Mouse (Mus musculus) right cerebral cortex, adult 2 months (tissue): ENCODE results near the gene Pck2.

Experiments
- DNase-seq, 2 experiments: peaks; one replicate each; pipeline ENCODE4 v3.0.0; 2021 to 2022; ENCODE audit warnings: low spot score in 2 of 2

Pck2 gene

DNA sequence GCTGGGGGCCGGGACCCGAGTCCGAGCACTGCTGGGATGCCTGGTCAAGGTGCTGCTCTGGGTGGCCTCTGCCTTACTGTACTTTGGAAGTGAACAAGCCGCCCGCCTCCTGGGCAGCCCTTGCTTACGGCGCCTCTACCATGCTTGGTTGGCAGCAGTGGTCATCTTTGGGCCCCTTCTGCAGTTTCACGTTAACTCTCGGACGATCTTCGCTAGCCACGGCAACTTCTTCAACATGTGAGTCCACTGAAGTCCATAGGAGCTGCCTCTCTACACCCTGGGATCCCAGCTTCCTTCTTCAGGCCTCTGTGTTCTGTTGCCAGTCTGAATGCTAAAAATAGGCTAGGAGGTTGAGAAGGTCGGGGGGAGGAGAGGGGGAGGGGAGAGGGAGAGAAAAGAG, 35.6 kb downstream of the Pck2 start:
- DNase-seq = no peak

DNA sequence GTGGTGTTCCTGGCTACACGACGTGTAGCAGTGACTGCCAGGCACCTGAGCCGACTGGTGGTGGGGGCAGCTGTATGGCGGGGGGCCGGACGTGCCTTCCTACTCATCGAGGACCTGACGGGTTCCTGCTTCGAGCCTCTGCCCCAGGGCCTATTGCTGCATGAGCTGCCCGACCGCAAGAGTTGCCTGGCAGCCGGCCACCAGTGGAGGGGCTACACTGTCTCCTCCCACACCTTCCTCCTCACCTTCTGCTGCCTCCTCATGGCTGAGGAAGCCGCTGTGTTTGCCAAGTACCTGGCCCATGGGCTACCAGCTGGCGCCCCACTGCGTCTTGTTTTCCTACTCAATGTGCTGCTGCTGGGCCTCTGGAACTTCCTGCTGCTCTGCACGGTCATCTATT, 36.3 kb downstream of the Pck2 start:
- DNase-seq = peak in 1 of 2 experiments; percentile 41

DNA sequence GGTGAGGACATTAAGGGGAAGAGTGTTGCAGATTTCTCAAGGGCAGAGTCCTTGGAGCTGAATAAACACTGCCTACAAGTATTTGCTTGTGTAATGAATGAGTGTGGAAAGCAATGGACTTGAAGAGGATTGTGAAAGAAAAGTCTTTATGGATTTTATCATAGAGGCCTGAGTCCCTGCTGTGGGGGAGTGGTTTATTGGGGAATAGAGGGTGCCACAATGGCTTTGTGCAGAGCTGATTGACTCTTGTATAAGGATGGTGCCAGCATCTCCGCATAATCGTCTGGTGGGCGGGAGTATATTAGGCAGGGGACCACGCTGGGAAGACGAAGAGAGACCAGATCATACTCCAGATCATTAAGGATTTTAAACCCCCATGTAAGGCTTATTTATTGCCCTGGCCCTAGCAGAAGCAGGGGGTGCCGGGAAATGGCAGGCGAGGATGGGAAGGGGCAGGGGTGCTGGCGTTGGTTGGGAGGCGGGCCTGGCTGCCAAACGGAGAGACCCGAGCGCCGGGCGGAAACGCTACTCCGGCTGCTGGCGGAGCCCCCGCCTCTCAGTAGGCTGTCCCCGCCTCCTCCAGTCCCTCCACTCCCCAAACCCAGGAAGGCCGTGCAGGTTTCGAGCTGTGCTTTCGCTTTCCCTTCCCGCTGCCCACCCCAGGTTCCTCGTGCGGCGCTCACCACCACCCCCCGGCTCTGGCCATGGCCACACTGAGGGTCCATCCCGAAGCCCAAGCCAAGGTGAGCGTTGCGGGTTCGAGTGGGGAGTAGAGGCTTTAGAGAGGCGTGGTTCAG, 38.0 kb downstream of the Pck2 start, which contains the start of gene Psme1:
TSS of gene Psme1 (plus strand) at position 253 of the 797 bp plus-strand sequence.
- peak; percentile 66 for DNase-seq

DNA sequence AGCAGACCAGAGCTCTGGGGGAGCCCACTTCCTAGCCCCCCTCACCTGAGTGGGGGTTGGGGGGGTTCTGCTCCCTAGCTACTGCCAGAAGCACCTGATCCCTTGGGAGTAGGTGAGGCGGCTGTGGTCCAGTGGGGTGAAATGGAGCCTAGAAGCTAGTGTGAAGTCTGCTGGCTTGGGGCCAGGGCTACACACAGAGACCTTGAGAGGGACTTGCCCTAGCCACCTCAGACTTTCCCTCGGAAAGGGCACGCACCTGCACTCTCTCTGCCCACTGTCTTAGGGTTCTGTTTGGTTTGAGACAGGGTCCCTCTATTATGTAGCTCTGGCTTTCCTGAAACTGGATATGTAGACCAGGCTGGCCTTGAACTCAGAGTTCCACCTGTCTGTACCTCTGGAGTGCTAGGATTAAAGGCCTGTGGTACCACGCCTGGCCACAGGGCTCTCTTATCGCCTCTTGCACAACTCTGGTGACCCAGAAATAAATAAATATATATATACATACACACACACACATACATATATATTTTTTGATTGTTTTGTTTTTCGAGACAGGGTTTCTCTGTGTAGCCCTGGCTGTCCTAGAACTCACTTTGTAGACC, 38.7 kb downstream of the Pck2 start:
- no peak for DNase-seq

DNA sequence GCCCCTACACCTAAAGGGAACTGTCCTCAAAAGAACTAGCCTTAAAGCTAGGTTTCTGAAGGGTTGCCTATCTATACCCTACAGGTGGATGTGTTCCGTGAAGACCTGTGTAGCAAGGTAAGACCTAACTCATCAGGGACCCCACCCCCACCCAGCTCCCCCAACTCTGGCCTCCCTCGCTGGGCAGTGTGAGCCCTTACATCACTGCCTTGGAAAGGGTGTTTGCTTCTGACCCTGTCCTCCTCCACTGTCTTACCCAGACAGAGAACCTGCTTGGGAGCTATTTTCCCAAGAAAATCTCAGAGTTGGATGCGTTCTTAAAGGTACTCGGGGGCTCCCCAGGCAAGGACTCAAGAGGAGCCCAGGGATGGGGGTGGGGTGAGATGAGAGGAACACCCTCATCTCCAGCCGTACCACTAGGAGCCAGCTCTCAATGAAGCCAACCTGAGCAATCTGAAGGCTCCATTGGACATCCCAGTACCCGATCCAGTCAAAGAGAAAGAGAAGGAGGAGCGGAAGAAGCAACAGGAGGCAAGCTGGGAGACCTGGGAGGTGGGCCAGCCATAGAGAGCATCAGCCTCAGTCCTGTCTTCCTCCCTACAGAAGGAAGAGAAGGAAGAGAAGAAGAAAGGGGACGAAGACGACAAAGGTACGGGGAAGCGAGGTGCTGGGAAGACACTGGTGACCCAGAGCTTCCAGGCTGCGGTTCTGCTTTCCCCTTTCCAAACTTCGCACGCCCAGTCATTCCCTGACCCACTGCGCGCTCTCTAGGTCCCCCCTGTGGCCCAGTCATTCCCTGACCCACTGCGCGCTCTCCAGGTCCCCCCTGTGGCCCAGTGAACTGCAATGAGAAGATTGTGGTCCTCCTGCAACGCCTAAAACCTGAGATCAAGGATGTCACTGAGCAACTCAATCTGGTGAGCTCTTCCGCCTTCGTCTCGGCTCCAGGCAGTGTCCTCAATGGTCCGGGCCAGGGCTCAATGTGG, 39.7 kb downstream of the Pck2 start:
- no peak for DNase-seq

DNA sequence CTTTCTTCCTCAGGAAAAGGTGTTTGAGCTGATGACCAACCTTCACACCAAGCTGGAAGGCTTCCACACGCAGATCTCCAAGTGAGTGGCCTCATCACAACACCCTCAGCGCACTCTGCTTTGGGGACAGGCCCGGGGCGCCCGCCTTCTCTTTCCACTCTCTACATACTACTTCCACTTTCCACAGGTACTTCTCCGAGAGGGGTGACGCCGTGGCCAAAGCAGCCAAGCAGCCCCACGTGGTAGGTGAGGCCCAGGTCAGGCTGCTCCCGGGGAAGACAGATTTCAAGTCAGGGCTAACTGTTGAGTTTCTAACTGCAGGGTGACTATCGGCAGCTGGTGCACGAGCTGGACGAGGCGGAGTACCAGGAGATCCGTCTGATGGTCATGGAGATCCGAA, 40.7 kb downstream of the Pck2 start:
- no peak for DNase-seq

DNA sequence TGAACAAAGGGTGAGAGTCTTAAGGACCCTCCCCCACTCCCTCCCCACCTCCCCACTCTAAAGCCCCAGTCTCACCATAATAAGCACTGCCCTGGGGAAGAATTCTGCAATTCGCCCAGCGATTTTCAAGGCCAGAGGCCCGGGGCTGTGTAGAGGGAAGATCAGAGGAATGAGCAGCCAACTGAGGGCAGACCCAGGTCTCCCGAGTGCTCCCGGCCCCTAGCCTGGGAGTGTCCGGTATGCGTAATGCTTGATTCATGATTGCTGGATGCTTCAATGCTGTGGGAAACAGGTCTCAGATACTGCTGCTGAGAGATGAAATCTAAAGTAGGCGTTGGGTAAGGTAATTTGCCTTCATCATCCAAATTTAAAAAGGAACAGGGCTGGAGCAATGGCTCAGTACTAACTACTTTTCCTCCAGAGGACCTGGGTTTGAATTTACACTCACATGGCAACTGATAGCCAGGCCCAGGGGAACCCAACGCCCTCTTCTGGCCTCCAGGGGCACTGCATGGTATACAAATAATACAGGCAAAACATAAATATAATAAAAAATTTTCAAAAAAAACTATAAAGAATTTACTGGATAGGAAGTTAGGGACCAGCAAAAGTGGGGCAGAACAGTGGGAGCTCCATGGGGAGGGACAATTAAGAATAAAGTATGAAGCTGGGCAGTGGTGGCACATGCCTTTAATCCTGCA, 42.1 kb downstream of the Pck2 start:
- no peak for DNase-seq

DNA sequence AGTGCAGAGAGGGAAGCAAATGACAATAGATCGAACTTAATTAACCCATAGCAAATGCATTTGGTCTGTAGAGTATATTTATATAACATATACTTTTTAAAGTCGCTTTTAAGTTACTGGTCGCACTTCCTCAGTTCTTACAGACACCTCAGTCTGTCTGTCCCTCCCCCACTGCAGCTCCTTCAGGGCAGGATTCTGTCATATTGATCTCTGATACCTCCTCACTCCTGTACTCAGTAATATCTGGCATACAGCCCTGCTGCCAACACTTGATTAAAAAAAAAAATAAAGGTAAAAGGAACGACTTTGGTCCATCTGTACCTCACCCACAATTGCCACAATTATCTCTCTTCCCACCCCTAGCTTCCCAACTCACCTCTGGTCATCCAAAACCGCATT, 44.2 kb downstream of the Pck2 start:
- no peak for DNase-seq

DNA sequence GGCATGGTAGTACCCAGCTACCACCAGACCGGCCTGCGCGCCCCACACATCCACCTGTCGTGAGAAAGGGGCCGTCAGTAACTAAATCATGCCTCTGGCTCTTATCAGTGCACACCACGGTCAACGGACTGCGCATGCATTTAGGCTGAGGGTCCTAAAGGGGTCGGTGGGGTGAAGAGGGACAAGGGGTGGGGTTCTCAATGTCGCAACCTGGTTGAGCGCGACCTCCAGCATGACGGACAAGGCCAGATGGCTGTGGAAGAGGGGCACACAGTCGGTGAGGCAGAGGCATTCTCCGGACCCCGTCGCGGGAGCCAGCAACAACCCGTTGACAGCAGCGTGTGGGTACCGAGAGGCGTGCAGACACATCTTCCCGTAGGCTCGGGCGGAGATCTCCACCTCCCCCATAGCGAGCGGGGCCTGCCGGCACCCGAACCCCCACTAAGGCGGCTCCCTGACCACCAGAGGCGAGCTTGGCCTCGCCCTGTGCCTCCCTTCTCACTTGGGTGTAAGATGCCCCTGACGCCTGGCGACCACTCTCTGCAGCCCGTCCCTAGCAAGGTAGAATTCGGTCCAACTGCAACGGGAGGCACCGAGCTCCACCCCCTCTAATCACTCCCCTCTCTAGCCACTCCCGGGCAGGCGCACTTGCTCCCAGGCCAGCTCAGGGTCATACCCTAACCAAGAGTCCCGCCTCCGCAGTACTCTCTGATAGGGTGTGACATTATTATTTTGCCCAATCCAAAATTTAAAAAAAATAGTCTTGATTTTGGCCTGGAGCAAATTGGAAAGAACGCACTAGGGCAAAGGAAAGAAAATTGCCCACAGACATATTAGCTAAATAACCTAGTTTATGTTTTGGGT, 44.9 kb downstream of the Pck2 start, which contains the start of gene Emc9:
TSS of gene Emc9 (minus strand) at position 601 of the 864 bp plus-strand sequence.
- DNase-seq = peak; percentile 64 to 67

DNA sequence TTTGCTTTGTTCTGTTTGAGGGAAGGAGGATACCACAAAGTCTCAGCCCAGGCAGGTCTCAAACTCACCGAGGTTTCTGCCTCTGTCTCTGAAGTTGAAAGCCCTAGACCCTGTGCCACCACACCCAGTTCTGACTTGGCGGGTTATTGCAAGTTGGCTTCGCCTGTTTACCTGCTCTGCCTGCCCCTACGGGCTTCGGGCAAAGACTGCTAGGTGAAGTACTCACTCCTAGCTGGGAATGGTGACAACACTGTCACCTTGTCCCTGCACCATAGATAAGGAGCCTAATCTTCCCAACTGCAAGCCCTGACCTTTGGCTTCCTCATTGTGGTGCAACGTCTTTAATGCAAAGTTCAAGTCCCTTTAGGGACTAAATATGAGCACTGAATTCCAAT, 45.5 kb downstream of the Pck2 start:
- DNase-seq = no peak

DNA sequence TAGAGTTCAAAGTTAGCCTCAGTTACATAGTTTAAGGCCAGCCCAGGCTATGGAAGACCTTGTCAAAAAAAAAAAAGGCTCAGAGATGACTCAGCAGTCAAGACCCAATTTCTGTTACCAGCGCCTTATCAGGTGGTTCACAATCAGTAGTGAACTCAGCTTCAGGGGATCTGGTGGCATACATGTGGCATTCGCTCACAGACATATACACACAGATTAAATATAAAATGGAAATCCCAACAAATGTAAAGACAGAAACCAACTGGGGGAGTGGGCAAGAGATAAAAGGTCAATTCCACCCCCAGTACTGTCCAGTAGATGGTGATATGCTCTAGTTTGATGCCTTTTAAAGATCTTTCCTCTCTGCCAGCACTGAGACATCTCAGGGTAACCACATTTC, 46.1 kb downstream of the Pck2 start:
- DNase-seq = no peak

DNA sequence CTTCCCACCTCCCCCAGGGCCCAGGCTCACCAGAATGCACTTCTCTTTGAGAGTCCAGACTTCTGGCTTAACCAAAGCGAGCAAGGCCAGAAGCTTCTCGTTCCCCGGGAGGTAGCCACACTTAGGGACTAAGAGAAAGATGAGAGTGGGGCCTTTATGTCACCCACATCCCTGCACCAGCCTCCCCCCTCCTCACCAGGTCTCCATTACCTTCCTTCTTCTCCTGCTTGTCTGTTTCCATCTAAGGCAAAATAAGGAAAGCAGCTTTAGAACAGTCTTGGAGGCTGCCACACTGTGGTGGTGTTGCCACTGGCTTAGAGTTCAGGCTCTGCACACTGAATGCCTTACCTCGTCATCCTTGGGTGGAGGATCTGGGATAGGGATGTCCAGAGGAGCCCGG, 49.2 kb downstream of the Pck2 start:
- no peak for DNase-seq

DNA sequence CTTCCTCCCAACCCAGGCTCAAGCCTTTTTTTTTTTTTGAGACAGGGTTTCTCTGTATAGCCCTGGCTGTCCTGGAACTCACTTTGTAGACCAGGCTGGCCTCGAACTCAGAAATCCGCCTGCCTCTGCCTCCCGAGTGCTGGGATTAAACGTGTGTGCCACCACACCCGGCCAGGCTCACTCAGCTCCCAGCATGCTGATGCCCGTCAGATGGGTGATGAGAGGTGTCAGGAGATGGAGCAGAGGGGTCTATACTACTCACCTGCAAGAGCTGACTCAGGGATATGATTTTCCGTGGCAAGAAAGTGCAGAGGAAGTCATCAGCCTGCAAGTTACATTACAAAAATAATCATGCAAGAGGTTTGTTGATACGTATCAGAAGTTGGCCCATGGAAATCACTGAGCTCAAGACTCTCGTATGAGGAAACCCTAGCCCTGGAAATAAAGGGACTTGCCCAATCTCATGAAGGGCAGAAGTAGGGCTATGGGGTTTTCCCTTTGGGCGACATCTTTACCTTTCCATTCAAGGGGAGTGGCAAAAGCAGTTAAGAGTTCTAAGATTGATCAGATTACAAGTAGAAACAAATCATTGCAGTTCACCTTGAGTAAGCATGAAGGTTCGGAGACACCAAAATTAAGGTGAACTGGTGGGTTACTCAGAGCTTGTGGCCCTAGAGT, 49.8 kb downstream of the Pck2 start:
- DNase-seq = no peak

DNA sequence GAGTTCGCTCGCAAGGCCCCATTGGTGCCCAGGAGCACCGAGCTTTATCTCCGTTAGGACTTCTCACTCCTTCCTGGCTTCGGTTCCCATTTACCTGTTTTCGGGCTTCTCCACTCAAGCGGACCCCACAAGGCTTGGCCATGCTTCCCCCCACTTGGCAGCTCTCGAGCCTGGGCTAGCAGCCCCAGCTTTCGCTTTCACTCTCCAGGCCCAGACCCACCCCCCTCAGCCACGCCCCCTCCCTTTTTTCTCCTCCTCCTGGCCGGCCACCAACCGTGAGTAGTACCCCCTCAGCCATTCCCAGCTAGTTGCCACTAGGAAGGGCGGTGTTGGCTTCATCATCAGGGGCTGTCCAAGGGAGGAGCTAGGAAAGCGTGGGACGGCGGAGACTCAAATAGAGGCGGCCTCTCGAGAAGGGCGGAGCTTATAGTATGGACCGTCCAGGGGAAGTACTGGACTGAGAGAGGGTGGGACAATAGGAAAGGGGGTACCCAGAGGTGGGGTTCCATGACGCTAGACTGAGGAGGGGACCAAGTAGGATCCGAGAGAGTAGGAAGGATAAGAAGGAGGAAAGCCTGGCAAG, 50.8 kb downstream of the Pck2 start, which contains the start of gene Psme2:
TSS of gene Psme2 (minus strand) at position 366 of the 583 bp plus-strand sequence.
- peak; percentile 89 to 93 for DNase-seq

DNA sequence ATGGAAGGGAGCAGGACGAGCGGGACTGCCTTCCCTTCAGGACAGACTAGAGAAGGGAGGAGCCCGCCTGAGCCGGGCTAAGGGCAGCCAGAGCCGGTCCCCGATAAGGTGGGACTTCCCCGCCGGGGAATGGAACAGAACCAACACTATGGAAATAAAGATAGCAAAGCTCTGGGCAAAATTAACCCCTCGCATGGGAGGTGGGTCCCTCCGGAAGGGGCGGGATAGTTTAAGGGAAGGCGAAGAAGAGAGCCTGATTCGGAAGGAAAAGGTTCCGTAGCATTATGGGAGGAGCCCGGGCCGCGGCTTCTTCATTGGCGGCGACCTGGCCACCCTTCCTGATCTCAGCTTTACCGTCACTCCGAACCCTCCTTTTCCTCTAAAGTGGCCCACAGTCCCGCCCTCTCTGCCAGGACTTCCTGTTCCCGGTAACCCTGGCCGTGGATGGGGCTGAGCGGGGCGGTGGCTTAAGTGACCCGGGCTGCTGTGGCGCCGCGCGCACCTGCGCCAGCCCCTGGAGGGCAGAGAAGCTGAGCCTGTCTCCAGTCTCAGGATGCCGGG, 51.3 kb downstream of the Pck2 start, which contains the start of gene Rnf31:
TSS of gene Rnf31 (plus strand) at position 378 of the 561 bp plus-strand sequence.
- DNase-seq = peak; percentile 95

DNA sequence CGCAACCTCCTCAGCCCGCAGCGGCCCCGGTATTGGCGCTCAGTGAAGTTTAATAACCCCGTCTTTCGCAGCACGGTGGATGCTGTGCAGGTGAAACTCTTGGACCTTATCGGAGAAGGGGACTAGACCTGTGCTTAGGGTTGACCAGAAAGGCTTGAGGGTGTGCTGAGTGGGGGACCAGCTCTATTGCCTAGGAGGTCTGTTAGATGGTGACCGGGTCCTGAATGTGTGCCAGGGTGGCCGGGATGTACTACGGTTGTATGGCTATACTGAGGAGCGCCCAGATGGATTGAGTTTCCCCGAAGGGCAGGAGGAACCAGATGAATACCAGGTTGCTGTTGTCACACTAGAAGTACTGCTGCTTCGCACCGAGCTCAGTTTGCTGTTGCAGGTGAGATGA, 52.2 kb downstream of the Pck2 start:
- DNase-seq = no peak

DNA sequence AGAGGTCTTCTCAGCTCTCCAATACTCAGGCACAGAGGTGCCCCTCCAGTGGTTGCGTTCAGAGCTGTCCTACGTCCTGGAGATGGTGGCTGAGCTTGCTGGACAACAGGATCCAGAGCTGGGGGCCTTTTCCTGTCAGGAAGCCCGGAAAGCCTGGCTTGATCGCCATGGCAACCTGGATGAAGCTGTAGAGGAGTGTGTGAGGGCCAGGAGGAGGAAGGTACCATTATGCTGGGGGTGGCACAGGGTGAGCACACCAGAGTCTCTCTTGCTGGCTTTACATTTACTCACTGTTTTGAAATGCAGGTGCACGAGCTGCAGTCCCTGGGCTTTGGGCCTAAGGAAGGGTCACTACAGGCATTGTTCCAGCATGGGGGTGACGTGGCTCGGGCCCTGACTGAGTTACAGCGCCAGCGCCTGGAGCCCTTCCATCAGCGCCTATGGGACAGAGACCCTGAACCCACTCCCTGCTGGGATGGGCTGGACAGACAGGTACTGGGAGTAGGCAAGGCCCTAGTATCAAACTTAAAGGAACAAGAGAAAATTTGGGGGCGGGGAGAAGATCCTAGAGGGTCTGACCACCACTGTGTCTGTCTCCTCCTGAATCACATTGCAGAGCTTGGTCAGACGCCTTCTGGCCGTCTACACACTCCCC, 56.1 kb downstream of the Pck2 start:
- DNase-seq = peak in 1 of 2 experiments; percentile 25
